In the genomic region with DNA sequence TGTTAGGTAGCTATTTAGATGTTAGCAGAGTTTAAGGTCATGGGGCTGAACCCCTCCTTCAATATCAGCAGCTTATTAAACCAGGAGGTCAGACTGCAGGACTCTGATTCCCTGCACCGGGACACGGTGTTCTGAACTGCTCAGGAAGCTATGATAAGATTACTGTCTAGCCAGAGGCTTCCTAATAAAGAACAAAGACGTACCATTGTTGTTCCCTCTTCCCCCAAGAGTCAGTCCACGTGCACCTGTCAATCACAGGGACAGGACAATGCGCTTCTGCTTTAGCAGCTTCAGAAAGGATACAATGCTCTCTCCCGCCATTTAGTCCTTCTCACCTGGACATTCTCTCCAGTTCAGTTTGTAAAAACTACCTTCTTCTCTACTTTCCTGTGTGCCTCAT, we compare ENCODE assay signal across 29 mouse cellular contexts. TPM values are rescaled to one million over a fixed set of nuclear protein-coding genes. Genes with fewer than 3 reads are reported as not detected.
A peak's percentile ranks its signal among the peaks of the same experiment; 100 is the strongest.
DNase-seq lines count a peak whose midpoint lies in the region; ATAC-seq and TF ChIP-seq lines count a peak whose summit lies in the region.
"Had no signal": no experiment of that assay in that cellular context is flagged by ENCODE, and none has a peak within 500 bp of the region (broad histone marks: within the 10 kb centered on the region; RNA-seq: fewer than 3 reads in every experiment).

No protein-coding gene starts in this region.

- DNase-seq in hindbrain, embryonic 11.5 days (ENCODE audit: low spot score) = peak; percentile 18
- peak; percentile 21 for DNase-seq in MEL (ENCODE audit: low read depth, low spot score)
- no peak for DNase-seq in frontal cortex, postnatal 10 days (ENCODE audit: low spot score in 2 of 2)
- DNase-seq in lung, adult 2 months = no peak
- DNase-seq: adrenal gland, adult 8-10 months; cerebellum, adult 11-12 months; cerebellum, adult 9-11 months; gastrocnemius, postnatal 14 days; heart, postnatal 36 days; kidney, postnatal 14 days; layer of hippocampus, adult 9-11 months; lung, postnatal 4 days; thymus, postnatal 14 days had no signal

- no peaks in the 10 kb centered on the region for H3K9me3 ChIP-seq in hindbrain, embryonic 11.5 days (ENCODE audit: control insufficient read depth, low read length)
- H3K9me3 ChIP-seq in hindbrain, embryonic 12.5 days (replicated peaks) = no peaks in the 10 kb centered on the region
- H3K9me3 ChIP-seq in ES-Bruce4 (replicated peaks; ENCODE audit: control insufficient read depth, insufficient read depth, low read length, poor library complexity, severe bottlenecking) (no peaks in the 10 kb centered on the region), MEL (replicated peaks; ENCODE audit: insufficient read depth, low read length) (no peaks in the 10 kb centered on the region)
- no peaks in the 10 kb centered on the region for H3K9me3 ChIP-seq in intestine, postnatal 0 days (ENCODE audit: control insufficient read depth)
- H3K9me3 ChIP-seq: embryonic facial prominence, embryonic 10.5 days; embryonic facial prominence, embryonic 15.5 days; forebrain, embryonic 12.5 days; heart, embryonic 10.5 days; heart, embryonic 15.5 days; limb, embryonic 10.5 days; limb, embryonic 15.5 days; liver, embryonic 15.5 days; lung, embryonic 15.5 days; megakaryocyte, embryonic 14.5 days; midbrain, embryonic 13.5 days; neural tube, embryonic 13.5 days had no signal

- H3K36me3 ChIP-seq in hindbrain, embryonic 11.5 days (ENCODE audit: control insufficient read depth, insufficient read depth, low read length) = no peaks in the 10 kb centered on the region
- H3K36me3 ChIP-seq in hindbrain, embryonic 12.5 days = no peaks in the 10 kb centered on the region
- H3K36me3 ChIP-seq in ES-Bruce4 (ENCODE audit: control insufficient read depth, insufficient read depth, low read length, poor library complexity, severe bottlenecking) (no peaks in the 10 kb centered on the region), MEL (ENCODE audit: control insufficient read depth in 1 of 2, insufficient read depth in 2 of 2, low read length in 2 of 2) (no peaks in the 10 kb centered on the region)
- no peaks in the 10 kb centered on the region for H3K36me3 ChIP-seq in intestine, postnatal 0 days (ENCODE audit: control insufficient read depth, insufficient read depth)
- H3K36me3 ChIP-seq: embryonic facial prominence, embryonic 10.5 days; embryonic facial prominence, embryonic 15.5 days; forebrain, embryonic 12.5 days; heart, embryonic 10.5 days; heart, embryonic 15.5 days; limb, embryonic 10.5 days; limb, embryonic 15.5 days; liver, embryonic 15.5 days; lung, embryonic 15.5 days; midbrain, embryonic 13.5 days; neural tube, embryonic 13.5 days had no signal

- TF ChIP-seq POLR2A in ES-Bruce4 (IDR thresholded peaks at IDR 0.05; ENCODE audit: insufficient read depth, low read length) (no peak), MEL (IDR thresholded peaks at IDR 0.05; ENCODE audit: control insufficient read depth in 1 of 2, insufficient read depth in 1 of 2, low read depth in 1 of 2, low read length in 2 of 2, poor library complexity in 1 of 2) (no peak)
- TF ChIP-seq POLR2A in lung, adult 2 months (IDR thresholded peaks at IDR 0.05; ENCODE audit: borderline replicate concordance, extremely low read depth, low read depth, low read length) = no peak

- ATAC-seq in hindbrain, embryonic 11.5 days (ENCODE audit: low FRiP score) = no peak
- ATAC-seq in hindbrain, embryonic 12.5 days (ENCODE audit: low FRiP score) = no peak
- peak; percentile 60 for ATAC-seq in intestine, postnatal 0 days
- ATAC-seq: hindbrain, embryonic 16.5 days; midbrain, embryonic 13.5 days had no signal

- no peak for TF ChIP-seq CTCF in ES-Bruce4 (IDR thresholded peaks at IDR 0.05; ENCODE audit: low read depth, low read length)
- TF ChIP-seq CTCF in MEL (IDR thresholded peaks at IDR 0.05 in 2 of 3, conservative IDR thresholded peaks at IDR 0.05 in 1 of 3; ENCODE audit: control insufficient read depth in 1 of 3, insufficient read depth in 1 of 3, low read depth in 2 of 3, low read length in 3 of 3, poor library complexity in 1 of 3, severe bottlenecking in 1 of 3) = no peak
- TF ChIP-seq CTCF in intestine, postnatal 0 days (IDR thresholded peaks at IDR 0.05; ENCODE audit: low read depth) = no peak
- TF ChIP-seq CTCF in lung, adult 2 months (IDR thresholded peaks at IDR 0.05; ENCODE audit: insufficient read depth, low read length) = no peak

- H3K4me2 ChIP-seq in hindbrain, embryonic 11.5 days (replicated peaks; ENCODE audit: low read depth, low read length) = no peak overlapping the region
- H3K4me2 ChIP-seq in hindbrain, embryonic 12.5 days (replicated peaks) = no peak overlapping the region
- no peak overlapping the region for H3K4me2 ChIP-seq in intestine, postnatal 0 days (replicated peaks; ENCODE audit: low read depth)
- H3K4me2 ChIP-seq: embryonic facial prominence, embryonic 15.5 days; forebrain, embryonic 12.5 days; heart, embryonic 15.5 days; limb, embryonic 15.5 days; liver, embryonic 15.5 days; lung, embryonic 15.5 days; midbrain, embryonic 13.5 days; neural tube, embryonic 13.5 days had no signal

- H3K4me1 ChIP-seq in hindbrain, embryonic 11.5 days (replicated peaks; ENCODE audit: control insufficient read depth, insufficient read depth, low read length) = 0 out of 2 replicates have a peak, but pooled peaks cover 2% of the 10 kb centered on the region
- peaks cover 4% of the 10 kb centered on the region; the same call in 1 of the 2 replicates for H3K4me1 ChIP-seq in hindbrain, embryonic 12.5 days
- H3K4me1 ChIP-seq in ES-Bruce4 (ENCODE audit: control insufficient read depth, insufficient read depth, low read length) (peaks cover 4% of the 10 kb centered on the region), MEL (ENCODE audit: control insufficient read depth in 1 of 2, insufficient read depth in 2 of 2, low read length in 2 of 2) (no peaks in the 10 kb centered on the region)
- peaks cover 7% of the 10 kb centered on the region; the same call in 1 of the 2 replicates for H3K4me1 ChIP-seq in intestine, postnatal 0 days (replicated peaks; ENCODE audit: control insufficient read depth, insufficient read depth, low read length)
- no peaks in the 10 kb centered on the region for H3K4me1 ChIP-seq in lung, adult 2 months (ENCODE audit: control insufficient read depth, insufficient read depth, low read length)
- H3K4me1 ChIP-seq: embryonic facial prominence, embryonic 15.5 days; heart, embryonic 10.5 days; heart, embryonic 15.5 days; limb, embryonic 15.5 days; liver, embryonic 15.5 days; lung, embryonic 15.5 days; megakaryocyte, embryonic 14.5 days; midbrain, embryonic 13.5 days had no signal

- no peak for TF ChIP-seq RAD21 in MEL (IDR thresholded peaks at IDR 0.05; ENCODE audit: low read depth, low read length)

- H3K79me2 ChIP-seq in MEL (ENCODE audit: control insufficient read depth, insufficient read depth, low read length, poor library complexity) = no peaks in the 10 kb centered on the region

- WGBS in hindbrain, embryonic 11.5 days = 27% methylated on average over 6 of the region's 6 CpGs
- WGBS in hindbrain, embryonic 12.5 days = 18% methylated on average over 6 of the region's 6 CpGs
- WGBS in intestine, postnatal 0 days = 28% methylated on average over 6 of the region's 6 CpGs
- WGBS in lung, adult 2 months = 35% methylated on average over 6 of the region's 6 CpGs

- no peaks in the 10 kb centered on the region for H3K27me3 ChIP-seq in hindbrain, embryonic 11.5 days (ENCODE audit: control insufficient read depth, insufficient read depth, low read length)
- no peaks in the 10 kb centered on the region for H3K27me3 ChIP-seq in hindbrain, embryonic 12.5 days
- H3K27me3 ChIP-seq in ES-Bruce4 (ENCODE audit: control insufficient read depth, insufficient read depth, low read length, poor library complexity, severe bottlenecking) = no peaks in the 10 kb centered on the region
- peaks cover 16 to 21% of the 10 kb centered on the region in 2 experiments for H3K27me3 ChIP-seq in MEL (ENCODE audit: control insufficient read depth in 1 of 2, insufficient read depth in 2 of 2, low read length in 2 of 2)
- no peaks in the 10 kb centered on the region for H3K27me3 ChIP-seq in intestine, postnatal 0 days (replicated peaks; ENCODE audit: control insufficient read depth, insufficient read depth, low read length)
- H3K27me3 ChIP-seq: embryonic facial prominence, embryonic 15.5 days; forebrain, embryonic 12.5 days; heart, embryonic 15.5 days; limb, embryonic 15.5 days; lung, embryonic 15.5 days; midbrain, embryonic 13.5 days; neural tube, embryonic 13.5 days had no signal

- no peak overlapping the region for H3K27ac ChIP-seq in hindbrain, embryonic 11.5 days (ENCODE audit: low read depth, low read length)
- no peak overlapping the region for H3K27ac ChIP-seq in hindbrain, embryonic 12.5 days
- H3K27ac ChIP-seq in ES-Bruce4 (ENCODE audit: insufficient read depth, low read length) (peak overlapping the region; percentile 70), MEL (ENCODE audit: control insufficient read depth, low read depth, low read length) (no peak overlapping the region)
- H3K27ac ChIP-seq in intestine, postnatal 0 days (ENCODE audit: low read depth, low read length) = peak overlapping the region; percentile 66
- H3K27ac ChIP-seq: embryonic facial prominence, embryonic 10.5 days; embryonic facial prominence, embryonic 15.5 days; forebrain, embryonic 12.5 days; heart, embryonic 10.5 days; heart, embryonic 15.5 days; limb, embryonic 10.5 days; limb, embryonic 15.5 days; liver, embryonic 15.5 days; lung, embryonic 15.5 days; midbrain, embryonic 13.5 days; neural tube, embryonic 13.5 days had no signal

- TF ChIP-seq EP300 in ES-Bruce4 (IDR thresholded peaks at IDR 0.05; ENCODE audit: insufficient read depth, low read depth, low read length) (no peak), MEL (IDR thresholded peaks at IDR 0.05; ENCODE audit: low read depth in 1 of 2, low read length in 2 of 2) (no peak)

- H3K9ac ChIP-seq in hindbrain, embryonic 11.5 days (ENCODE audit: low read depth, low read length) = no peak overlapping the region
- no peak overlapping the region for H3K9ac ChIP-seq in hindbrain, embryonic 12.5 days
- H3K9ac ChIP-seq in ES-Bruce4 (ENCODE audit: low read depth, poor library complexity, severe bottlenecking) = no peak overlapping the region
- H3K9ac ChIP-seq in MEL (ENCODE audit: control insufficient read depth, low read depth, low read length, poor library complexity, severe bottlenecking) = no peak overlapping the region
- H3K9ac ChIP-seq in intestine, postnatal 0 days (ENCODE audit: low read depth, low read length) = no peak overlapping the region
- H3K9ac ChIP-seq: embryonic facial prominence, embryonic 15.5 days; forebrain, embryonic 12.5 days; heart, embryonic 15.5 days; limb, embryonic 15.5 days; liver, embryonic 15.5 days; lung, embryonic 15.5 days; midbrain, embryonic 13.5 days; neural tube, embryonic 13.5 days had no signal

- H3K4me3 ChIP-seq in hindbrain, embryonic 11.5 days (ENCODE audit: low read depth, low read length) = no peak overlapping the region
- H3K4me3 ChIP-seq in hindbrain, embryonic 12.5 days = no peak overlapping the region
- H3K4me3 ChIP-seq in ES-Bruce4 (ENCODE audit: low read depth, low read length) = no peak overlapping the region
- no peak overlapping the region for H3K4me3 ChIP-seq in MEL (ENCODE audit: control insufficient read depth in 1 of 2, insufficient read depth in 1 of 2, low read depth in 2 of 2, low read length in 2 of 2)
- H3K4me3 ChIP-seq in intestine, postnatal 0 days (ENCODE audit: low read depth, low read length) = no peak overlapping the region
- H3K4me3 ChIP-seq in lung, adult 2 months (replicated peaks; ENCODE audit: extremely low read depth, low read depth, low read length) = no peak overlapping the region
- H3K4me3 ChIP-seq: embryonic facial prominence, embryonic 10.5 days; embryonic facial prominence, embryonic 15.5 days; forebrain, embryonic 12.5 days; heart, embryonic 10.5 days; heart, embryonic 15.5 days; limb, embryonic 10.5 days; limb, embryonic 15.5 days; liver, embryonic 15.5 days; lung, embryonic 15.5 days; megakaryocyte, embryonic 14.5 days; midbrain, embryonic 13.5 days; neural tube, embryonic 13.5 days had no signal

RNA-seq across cellular contexts. Expression of a gene that starts 8.0 kb away (rescaled TPM):
- polyA plus RNA-seq in hindbrain, embryonic 11.5 days (2014; fragmentation: Nextera tagmentation; extraction: Ambion mirVana) = 66.0 and 76.6 TPM in 2 replicates
- polyA plus RNA-seq in hindbrain, embryonic 12.5 days (2016; fragmentation: Nextera tagmentation; extraction: Ambion mirVana) = 65.6 and 70.4 TPM in 2 replicates
- polyA plus RNA-seq in ES-Bruce4 (2011; ENCODE audit: insufficient read depth, insufficient read length, low read depth, missing spikeins) = 114 and 126 TPM in 2 replicates
- 13.8 and 16.0 TPM in 2 replicates for total RNA-seq in MEL (2012; rRNA removed)
- polyA plus RNA-seq in MEL (2012; ENCODE audit: insufficient read depth in 1 of 2, insufficient read length in 2 of 2, low read depth in 1 of 2, low replicate concordance in 2 of 2, missing spikeins in 1 of 2) = 10 to 100 TPM; 25.1 to 26.4 TPM
- polyA plus RNA-seq in intestine, postnatal 0 days (2015; fragmentation: Nextera tagmentation; extraction: Ambion mirVana) = 17.7 and 19.6 TPM in 2 replicates
- 3.6 and 8.2 TPM in 2 replicates for polyA plus RNA-seq in lung, adult 2 months (2012; rRNA removed)

Comparison
In these comparisons a context has a peak if more than half of its experiments do, and no peak if none do; other contexts are left out.
1. DNase-seq: peak in hindbrain, embryonic 11.5 days (single experiment) and MEL (single experiment); none in frontal cortex, postnatal 10 days (0 of 2) and lung, adult 2 months (single experiment).
2. H3K27ac ChIP-seq: peak in ES-Bruce4 (single experiment) and intestine, postnatal 0 days (single experiment); none in hindbrain, embryonic 11.5 days (single experiment), hindbrain, embryonic 12.5 days (single experiment) and MEL (single experiment).